Mouse (Mus musculus): ENCODE results near the gene Scube2.

The Scube2 gene

DNA sequence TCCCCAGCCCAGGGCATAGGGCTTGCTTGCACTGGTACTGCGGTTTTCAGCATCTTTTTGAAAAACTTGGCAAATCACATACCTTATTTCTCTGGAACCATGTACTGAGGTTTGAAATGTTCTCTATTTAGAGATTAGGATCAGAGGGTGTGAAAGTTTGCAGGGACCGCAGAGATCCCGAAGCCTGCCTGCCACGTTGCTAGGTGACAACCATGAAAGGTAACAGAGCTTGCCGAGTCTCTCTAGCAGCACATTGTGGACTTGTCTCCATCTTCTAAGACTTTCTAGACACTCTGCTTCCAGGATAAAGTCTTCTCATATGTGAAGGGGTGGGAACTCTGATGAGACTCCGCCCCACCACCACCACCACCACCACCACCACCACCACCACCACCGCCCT lies 13.5 kb downstream of the Scube2 start:
- DNase-seq (ENCODE audit: low spot score in 2 of 2): no peak

GRCm38 (mm10) chr7:109850531-109850930 lies 14.9 kb downstream of the Scube2 start:
- DNase-seq (ENCODE audit: low spot score in 2 of 2): no peak

DNA sequence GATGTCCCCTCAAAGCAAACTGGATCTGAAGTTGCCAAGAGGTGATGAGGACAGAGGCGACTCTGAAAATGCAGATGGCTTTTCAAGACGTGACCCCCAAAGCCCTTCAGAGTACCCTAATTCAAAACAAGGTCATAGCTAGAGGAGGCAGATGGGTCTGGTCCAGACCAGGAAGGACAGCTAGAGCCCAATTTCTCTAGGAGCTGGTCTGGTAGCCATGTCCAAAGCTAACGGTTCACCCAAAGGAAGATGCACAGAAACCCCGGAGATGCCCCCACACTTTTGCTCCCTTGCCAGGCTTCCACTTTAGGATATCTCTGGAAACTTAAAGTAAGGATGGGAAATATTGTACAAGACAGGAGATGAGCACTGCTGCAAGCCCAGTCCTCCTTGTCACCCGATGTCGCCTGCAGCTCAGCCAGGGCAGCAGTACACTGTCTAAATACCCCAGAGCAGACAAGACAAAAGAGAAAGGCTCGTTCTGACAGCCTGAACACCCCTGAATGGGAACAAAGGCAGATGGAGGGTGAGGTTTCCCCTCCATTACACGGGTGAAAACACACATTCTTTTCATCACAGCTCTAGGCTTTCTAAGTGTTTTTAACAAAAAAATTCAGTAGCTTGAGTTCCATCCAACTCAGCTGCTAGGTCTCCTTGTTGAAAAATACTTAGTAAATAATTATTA lies 15.6 kb downstream of the Scube2 start:
- no peak for DNase-seq (ENCODE audit: low spot score in 2 of 2)

DNA sequence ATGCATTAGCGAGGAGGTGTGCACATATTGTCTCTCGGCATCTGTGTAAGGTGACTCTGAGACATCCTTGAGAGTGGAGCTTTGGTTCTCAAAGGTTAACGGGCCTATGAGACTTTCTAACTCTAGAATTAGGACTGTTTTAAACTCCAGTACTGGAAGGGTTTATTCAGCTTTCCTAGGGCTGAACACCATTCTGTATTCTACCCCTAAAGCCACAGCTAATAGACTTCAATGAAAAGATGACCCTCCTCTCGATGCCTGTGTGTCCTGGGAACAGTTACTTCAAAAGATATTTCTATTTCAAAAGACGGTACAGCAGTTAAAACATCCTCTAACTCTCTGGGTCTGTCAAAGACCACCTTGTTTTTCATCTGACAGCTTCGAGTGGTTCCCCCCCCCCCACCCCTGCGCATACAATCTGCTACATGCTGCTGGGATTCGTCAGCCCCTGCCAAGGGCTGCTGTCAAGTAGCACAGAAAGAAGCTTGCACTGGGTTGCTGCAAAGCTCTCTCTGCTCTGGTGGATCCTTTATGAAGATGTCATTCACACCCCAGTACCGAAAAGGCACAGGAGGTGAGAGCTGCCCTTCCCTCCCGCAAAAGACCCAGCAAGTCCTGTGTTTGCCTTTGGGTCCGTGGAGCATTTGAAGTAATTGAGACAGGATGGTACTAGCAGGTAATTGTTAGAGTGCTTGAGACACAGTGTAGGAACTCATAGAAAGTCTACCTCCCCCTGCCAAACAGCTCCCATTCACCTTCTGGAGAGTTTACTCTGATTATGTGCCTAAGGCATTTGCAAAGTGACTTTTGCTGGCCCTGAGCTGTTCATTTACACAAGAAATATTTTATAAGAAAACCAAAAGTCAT lies 16.4 kb downstream of the Scube2 start:
- DNase-seq (ENCODE audit: low spot score in 2 of 2): no peak

DNA sequence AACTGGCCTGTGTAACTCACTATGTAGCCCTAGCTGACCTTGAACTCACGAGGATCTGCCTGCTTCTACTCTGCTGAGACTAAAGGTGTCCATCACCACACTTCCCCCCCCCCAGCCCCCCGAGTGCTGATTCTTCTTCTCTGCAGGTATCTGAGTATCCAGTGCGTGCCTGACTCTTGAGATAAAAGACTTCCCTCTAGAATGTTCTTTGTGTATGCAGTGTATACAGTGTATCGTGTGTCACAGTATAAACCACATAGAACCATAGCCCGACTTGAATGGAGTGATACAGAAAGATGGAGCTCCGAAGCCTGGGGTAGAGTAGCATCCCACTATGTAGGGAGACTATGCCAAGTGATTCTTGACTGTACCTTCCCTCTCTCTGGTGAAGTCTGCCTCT lies 21.4 kb downstream of the Scube2 start:
- DNase-seq (ENCODE audit: low spot score in 2 of 2): no peak

DNA sequence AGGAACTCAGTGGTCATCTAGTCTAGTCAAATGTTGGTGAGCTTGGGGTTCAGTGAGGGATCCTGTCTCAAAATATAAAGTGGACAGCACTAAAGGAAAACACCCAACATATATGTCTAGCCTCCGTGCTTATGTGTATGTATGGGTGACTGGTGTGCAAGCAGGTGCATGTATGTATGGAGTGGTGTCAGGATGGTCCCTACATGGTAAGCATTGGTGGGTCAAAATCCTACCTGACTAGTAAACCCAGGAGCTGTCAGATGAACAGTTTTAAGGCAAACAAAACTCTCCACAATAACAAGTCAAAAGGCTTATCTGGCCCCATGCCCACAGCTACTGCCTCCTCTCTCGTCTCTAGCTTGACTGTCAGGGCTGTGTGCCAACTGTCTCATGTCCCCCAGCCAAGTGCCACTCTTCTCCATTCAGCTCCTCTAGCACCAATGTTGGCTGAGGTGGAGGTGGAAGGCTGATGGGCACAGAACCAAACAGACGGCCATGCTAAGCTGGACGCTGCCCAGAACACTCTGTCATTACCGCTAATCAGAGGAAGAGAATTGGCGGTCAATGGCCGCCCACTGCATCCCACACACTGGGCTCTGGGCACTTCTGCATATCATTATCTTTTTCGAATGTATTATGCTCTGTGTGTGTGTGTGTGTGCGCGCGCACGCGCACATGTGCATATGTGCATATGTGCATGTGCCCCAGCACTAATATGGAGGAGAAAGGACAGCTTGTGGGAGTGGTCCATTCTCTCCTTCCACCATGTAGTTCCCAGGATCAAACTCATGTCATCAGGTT lies 23.7 kb downstream of the Scube2 start:
- peak; percentile 80 to 84 for DNase-seq (ENCODE audit: low spot score in 2 of 2)

- no peak for DNase-seq (ENCODE audit: low spot score in 2 of 2)
Measured at GRCm38 (mm10) chr7:109841031-109841430, 24.4 kb downstream of the Scube2 start.

- no peak for DNase-seq (ENCODE audit: low spot score in 2 of 2)
Measured at GRCm38 (mm10) chr7:109838613-109839012, 26.9 kb downstream of the Scube2 start.

- DNase-seq (ENCODE audit: low spot score in 2 of 2): no peak
Measured at GRCm38 (mm10) chr7:109837651-109838050, 27.8 kb downstream of the Scube2 start.

DNA sequence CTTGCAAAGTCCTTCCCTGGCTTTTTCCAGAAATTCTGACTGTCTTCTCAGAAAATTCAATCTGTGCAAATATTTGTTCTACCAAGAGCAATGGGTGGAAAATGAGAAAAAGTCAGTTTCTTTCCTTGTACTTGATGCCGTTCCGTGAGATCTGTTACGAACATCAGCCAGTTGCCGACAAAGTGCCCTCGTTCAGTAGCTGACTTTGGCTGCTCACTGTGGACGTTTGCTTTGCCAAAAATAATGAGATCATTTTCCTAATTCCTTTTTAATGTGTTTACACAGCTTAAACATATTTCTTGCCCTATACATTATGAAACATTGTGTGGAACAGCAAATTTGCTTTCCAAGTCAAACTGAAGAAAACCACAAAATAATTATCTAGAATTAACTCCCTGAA lies 30.6 kb downstream of the Scube2 start:
- no peak for DNase-seq (ENCODE audit: low spot score in 2 of 2)

- DNase-seq (ENCODE audit: low spot score in 2 of 2): no peak
Measured at GRCm38 (mm10) chr7:109831376-109831775, 34.1 kb downstream of the Scube2 start.

DNA sequence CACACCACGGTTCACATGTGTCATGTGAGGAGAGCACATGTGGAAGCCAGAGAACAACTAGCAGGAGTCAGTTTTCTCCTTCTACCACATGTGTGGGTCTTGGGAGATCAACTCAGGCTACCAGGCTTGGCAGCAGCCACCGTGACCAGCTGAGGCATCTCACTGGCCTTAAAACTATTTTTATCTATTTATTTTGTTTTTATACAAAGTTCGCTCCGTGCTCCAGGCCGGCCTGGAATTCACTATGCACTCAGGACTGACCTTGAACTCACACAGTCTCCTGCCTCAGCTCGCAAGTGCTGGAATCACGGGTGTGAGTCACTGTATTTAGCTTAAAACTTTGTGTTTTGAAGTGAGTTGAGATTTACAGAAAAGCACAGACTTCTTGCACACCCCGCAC lies 38.6 kb downstream of the Scube2 start:
- DNase-seq (ENCODE audit: low spot score in 2 of 2): no peak

DNA sequence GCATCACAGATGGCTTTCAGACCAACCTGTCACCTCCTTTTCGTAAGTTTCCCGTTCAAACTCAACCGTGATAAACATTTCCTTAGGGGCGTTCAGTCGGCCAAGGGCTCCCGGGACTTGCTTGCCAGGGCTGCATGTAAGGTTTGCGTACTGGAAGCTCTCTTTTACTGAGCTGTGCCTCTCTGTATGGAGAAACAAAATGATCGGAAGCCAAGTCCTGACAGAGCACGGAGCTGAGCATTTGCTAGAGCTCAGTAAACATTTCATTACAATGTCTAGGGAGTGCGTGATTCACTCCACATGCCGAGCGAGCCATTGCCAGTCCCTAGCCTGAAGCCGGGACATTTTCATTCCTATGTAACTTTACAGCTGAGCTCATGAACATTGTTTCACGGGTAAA lies 40.2 kb downstream of the Scube2 start:
- no peak for DNase-seq (ENCODE audit: low spot score in 2 of 2)

DNA sequence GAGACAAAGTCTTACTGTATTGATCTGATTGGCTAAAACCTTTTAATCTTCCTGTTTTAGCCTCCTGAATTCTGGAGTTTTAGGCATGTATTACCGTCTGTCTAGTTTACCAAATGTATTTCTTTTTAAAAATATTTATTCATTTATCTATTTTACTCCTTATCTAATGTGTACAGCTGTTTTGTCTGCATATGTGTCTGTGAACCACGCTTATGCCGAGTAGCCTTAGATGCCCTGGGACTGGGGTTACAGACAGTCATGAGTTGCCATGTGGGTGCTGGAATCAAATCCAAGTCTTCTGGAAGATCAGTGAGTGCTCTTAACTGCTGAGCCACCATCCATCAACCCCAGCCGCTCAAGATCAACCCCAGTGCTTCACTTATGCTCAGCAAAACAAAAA lies 46.9 kb downstream of the Scube2 start:
- DNase-seq (ENCODE audit: low spot score in 2 of 2): no peak

GRCm38 (mm10) chr7:109817954-109818353 lies 47.5 kb downstream of the Scube2 start:
- DNase-seq (ENCODE audit: low spot score in 2 of 2): no peak

- no peak for DNase-seq (ENCODE audit: low spot score in 2 of 2)
Measured at GRCm38 (mm10) chr7:109813330-109814140, 51.9 kb downstream of the Scube2 start.

DNA sequence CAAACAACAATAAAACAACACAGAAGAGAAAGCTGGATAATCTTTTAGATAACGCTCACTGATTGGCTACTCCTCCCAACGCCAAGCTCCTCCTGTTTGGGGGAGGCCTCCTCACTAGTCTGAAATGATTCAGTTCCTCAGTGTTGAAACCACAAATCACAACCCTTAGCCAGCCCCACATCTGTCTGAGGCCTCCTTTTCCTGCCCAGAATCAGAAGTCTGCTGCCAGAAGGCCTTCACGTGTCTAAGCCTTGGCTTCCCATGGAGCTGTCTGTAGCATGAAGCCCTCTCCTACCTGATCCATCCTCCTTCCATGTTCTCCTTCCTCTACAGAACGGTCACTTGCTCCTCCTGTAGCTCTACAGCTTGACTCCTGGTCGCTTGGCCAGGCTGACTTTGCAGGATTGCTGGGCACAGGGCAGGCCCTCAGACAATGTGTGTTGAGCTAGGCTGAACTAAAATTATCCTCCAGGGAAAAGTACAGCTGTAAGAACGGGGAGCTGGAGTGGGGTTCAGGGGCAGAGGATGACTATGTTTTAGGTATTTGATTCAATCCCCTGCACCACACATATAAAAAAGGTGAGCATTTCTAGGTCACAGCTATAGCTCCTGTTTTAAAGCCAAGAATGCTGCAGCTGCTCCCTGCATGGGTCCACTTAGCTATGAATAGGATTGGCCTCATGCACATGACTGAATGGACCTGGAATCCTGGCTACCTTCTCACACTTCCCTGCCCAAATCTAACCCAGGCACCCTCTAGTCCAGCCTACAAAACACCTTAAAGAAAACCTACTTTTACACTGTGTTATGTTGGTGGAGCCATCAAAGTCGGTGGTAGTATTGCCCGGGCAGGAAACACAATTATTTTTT lies 57.6 kb downstream of the Scube2 start:
- DNase-seq (ENCODE audit: low spot score in 2 of 2): no peak

DNA sequence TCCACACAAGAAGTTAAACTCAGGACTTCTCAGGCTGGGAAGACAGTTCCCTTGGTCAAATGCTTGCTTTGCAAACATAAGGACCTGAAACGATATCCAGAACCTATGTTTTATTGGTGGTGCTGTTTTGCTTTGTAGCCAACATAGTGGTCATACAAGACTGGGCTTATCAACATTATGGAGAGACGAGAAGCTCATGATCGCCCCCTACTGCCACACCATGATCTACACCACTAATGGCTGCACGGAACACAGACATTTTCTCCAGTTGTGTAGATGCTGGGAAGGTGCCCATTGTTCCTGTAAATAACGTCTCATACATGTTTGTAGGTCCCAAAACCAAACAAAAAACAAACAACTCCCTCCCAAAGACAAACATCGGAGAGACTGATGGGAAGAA lies 60.6 kb downstream of the Scube2 start:
- no peak for DNase-seq (ENCODE audit: low spot score in 2 of 2)

DNA sequence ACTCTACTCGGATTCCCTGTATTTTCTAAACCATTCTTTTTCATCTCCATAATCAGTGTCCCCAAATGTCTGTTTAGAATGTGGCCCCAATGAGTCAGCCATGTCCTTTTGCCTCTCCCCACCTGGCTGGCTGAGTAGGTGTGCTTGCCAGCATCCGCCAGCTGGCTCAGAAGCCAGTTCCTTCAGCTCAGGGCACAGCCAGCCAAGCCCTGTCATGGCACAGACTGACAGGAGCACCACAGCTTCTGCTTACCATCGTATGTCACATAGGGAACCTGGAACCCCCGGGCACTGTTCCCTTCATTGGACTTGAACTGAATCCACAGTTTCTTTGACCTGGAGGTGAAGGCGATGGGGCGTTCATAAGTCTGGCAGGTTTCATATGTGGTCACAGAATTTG lies 61.1 kb downstream of the Scube2 start:
- DNase-seq (ENCODE audit: low spot score in 2 of 2): no peak

GRCm38 (mm10) chr7:109803516-109803915 lies 62.0 kb downstream of the Scube2 start:
- no peak for DNase-seq (ENCODE audit: low spot score in 2 of 2)

DNA sequence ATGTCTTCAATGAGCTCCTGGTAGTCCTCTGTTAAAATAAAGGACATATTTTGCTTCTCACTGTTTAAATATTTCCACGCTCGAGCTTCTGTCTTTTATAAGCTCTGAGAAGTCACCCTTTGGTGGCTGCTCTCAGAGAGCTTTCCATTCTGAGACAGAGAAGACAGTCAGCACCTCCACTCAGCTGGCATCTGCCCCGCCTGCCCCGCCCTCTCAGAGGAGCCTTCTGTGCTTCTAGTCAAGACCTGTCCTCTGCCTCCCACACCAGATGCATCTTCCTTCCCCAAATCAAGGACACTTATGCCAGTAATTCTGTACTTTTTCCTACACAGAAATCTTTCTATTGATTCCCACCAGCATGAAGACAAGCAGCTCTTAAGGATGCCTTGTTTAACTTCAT lies 64.9 kb downstream of the Scube2 start:
- DNase-seq (ENCODE audit: low spot score in 2 of 2): no peak

All from right cerebral cortex, postnatal 10 days (tissue).